Mouse (Mus musculus): ENCODE results near the gene Stxbp5.
"Not testable (repeated sequence)": the region's sequence is repeated elsewhere in the genome, so short reads cannot be mapped to it uniquely, and the experiment has no call there.

Gene Stxbp5

GRCm38 (mm10) chr10:9901071-9901696 is at the start of gene Stxbp5:
TSS of gene Stxbp5 (minus strand) at chr10:9901079.
- DNase-seq = peak; percentile 72 to 89

GRCm38 (mm10) chr10:9912395-9912794 is 11.5 kb upstream of the Stxbp5 start:
- no peak for DNase-seq

GRCm38 (mm10) chr10:9907919-9908502 is 7.1 kb upstream of the Stxbp5 start:
- peak; percentile 2 to 52 for DNase-seq

GRCm38 (mm10) chr10:9907519-9907918 is 6.6 kb upstream of the Stxbp5 start:
- DNase-seq = no peak

- no peak for DNase-seq
Observed at GRCm38 (mm10) chr10:9906185-9906584, 5.3 kb upstream of the Stxbp5 start.

GRCm38 (mm10) chr10:9901697-9902239 is 889 bp upstream of the Stxbp5 start:
- peak; percentile 84 to 92 for DNase-seq

- DNase-seq = peak; percentile 41 to 64
Observed at GRCm38 (mm10) chr10:9900315-9901070, 386 bp downstream of the Stxbp5 start.

- DNase-seq = no peak
Observed at GRCm38 (mm10) chr10:9899816-9900215, 1.1 kb downstream of the Stxbp5 start.

- no peak for DNase-seq
Observed at GRCm38 (mm10) chr10:9899086-9899485, 1.8 kb downstream of the Stxbp5 start.

GRCm38 (mm10) chr10:9897852-9898251 is 3.0 kb downstream of the Stxbp5 start:
- DNase-seq = no peak

GRCm38 (mm10) chr10:9893562-9893961 is 7.3 kb downstream of the Stxbp5 start:
- DNase-seq = no peak

- DNase-seq = no peak
Observed at GRCm38 (mm10) chr10:9889651-9890050, 11.2 kb downstream of the Stxbp5 start.

- DNase-seq = no peak
Observed at GRCm38 (mm10) chr10:9888655-9889054, 12.2 kb downstream of the Stxbp5 start.

- not testable (repeated sequence) for DNase-seq
Observed at GRCm38 (mm10) chr10:9881781-9882320, 19.0 kb downstream of the Stxbp5 start.

- DNase-seq = no peak
Observed at GRCm38 (mm10) chr10:9880070-9880728, 20.7 kb downstream of the Stxbp5 start.

- DNase-seq = no peak
Observed at GRCm38 (mm10) chr10:9878821-9879489, 21.9 kb downstream of the Stxbp5 start.

GRCm38 (mm10) chr10:9875905-9876304 is 25.0 kb downstream of the Stxbp5 start:
- DNase-seq = no peak

- no peak for DNase-seq
Observed at GRCm38 (mm10) chr10:9872143-9872542, 28.7 kb downstream of the Stxbp5 start.

GRCm38 (mm10) chr10:9866793-9867579 is 33.9 kb downstream of the Stxbp5 start:
- DNase-seq = peak; percentile 13 to 43

GRCm38 (mm10) chr10:9860022-9860421 is 40.9 kb downstream of the Stxbp5 start:
- DNase-seq = no peak

- DNase-seq = no peak
Observed at GRCm38 (mm10) chr10:9859476-9859875, 41.4 kb downstream of the Stxbp5 start.
